Mouse (Mus musculus) G1E (cell line): ENCODE data around the gene Odf3b. TPM values are rescaled to one million over a fixed set of nuclear protein-coding genes. Genes with fewer than 3 reads are reported as not detected.

ENCODE experiments used
- ATAC-seq: 2 replicates; pipeline ENCODE4 v1.8.0; 2016; ENCODE audit warnings: mild to moderate bottlenecking; ENCODE audit not compliant: insufficient number of reproducible peaks, poor library complexity, low FRiP score, severe bottlenecking; ENCODE audit errors: extremely low read depth
- DNase-seq: peaks from one replicate; pipeline ENCODE4 v3.0.0; 2012; ENCODE audit warnings: low spot score
- H3K27me3 ChIP-seq: 2 replicates; pipeline ENCODE4 v1.6.1; 2012; ENCODE audit warnings: mild to moderate bottlenecking, low read length, inconsistent platforms; ENCODE audit not compliant: insufficient read depth
- H3K36me3 ChIP-seq: replicated peaks from 2 replicates; pipeline ENCODE3; 2012; ENCODE audit warnings: mild to moderate bottlenecking, inconsistent platforms
- H3K4me1 ChIP-seq: 2 replicates; pipeline ENCODE4 v1.6.1; 2012; ENCODE audit warnings: low read depth, low read length, inconsistent platforms, mixed read lengths; ENCODE audit not compliant: insufficient read depth
- H3K4me3 ChIP-seq: 2 replicates; pipeline ENCODE4 v1.5.1; 2012; ENCODE audit warnings: low read depth, mild to moderate bottlenecking, inconsistent platforms, low read length, moderate library complexity, mixed read lengths
- H3K9me3 ChIP-seq: replicated peaks from 2 replicates; pipeline ENCODE4 v1.6.1; 2012; ENCODE audit warnings: inconsistent platforms
- CTCF ChIP-seq: IDR thresholded peaks from 2 replicates; pipeline ENCODE4 v1.5.1; 2012; ENCODE audit warnings: low read depth, low read length, inconsistent platforms, mixed read lengths
- GATA1 ChIP-seq: IDR thresholded peaks from 2 replicates; pipeline ENCODE4 v1.6.1; 2012; ENCODE audit warnings: borderline replicate concordance, low read length, inconsistent platforms, mixed read lengths
- GATA2 ChIP-seq: IDR thresholded peaks from 2 replicates; pipeline ENCODE4 v1.6.1; 2012; ENCODE audit warnings: low read depth, low read length, inconsistent platforms, borderline replicate concordance
- POLR2AphosphoS5 ChIP-seq: IDR thresholded peaks from 2 replicates; pipeline ENCODE4 v1.6.1; 2012; ENCODE audit warnings: low read depth, low read length, inconsistent platforms; ENCODE audit not compliant: insufficient replicate concordance
- TAL1 ChIP-seq: conservative IDR thresholded peaks from 2 replicates; pipeline ENCODE4 v1.6.1; 2012; ENCODE audit warnings: low read depth, low read length, inconsistent platforms, mixed read lengths
- polyA plus RNA-seq: library from polyadenylated mRNA; stranded (reverse); fragments of >175 nt; gene quantifications from 2 replicates; pipeline ENCODE4 v1.2.3, GENCODE M21; 2012
- total RNA-seq, 2 experiments: library from RNA; stranded (forward) in 1 of 2; stranded (reverse) in 1 of 2; fragments of 200-1000 nt in 1 of 2; fragments of >200 nt in 1 of 2; fragmentation: Nextera tagmentation in 1 of 2; gene quantifications; 2 replicates each; pipeline ENCODE4 v1.2.3; 2014 to 2017

The Odf3b gene
- total and polyA plus RNA-seq, 3 experiments, result not detected

GRCm38 (mm10) chr15:89373027-89373761 lies 5.9 kb downstream of the Odf3b start:
- ATAC-seq (peak; percentile 75), DNase-seq (peak; percentile 89)
- Histone ChIP-seq H3K27me3 (no peaks in the 10 kb centered on the region; the same call in 1 of the 2 replicates), H3K4me1 (peaks cover 57% of the 10 kb centered on the region), H3K36me3 (peaks cover 60% of the 10 kb centered on the region), H3K4me3 (peak overlapping the region; percentile 86), H3K9me3 (peaks cover 10% of the 10 kb centered on the region)
- no peak for TF ChIP-seq GATA1
- peak; percentile 30; the same call in 1 of the 2 replicates for TF ChIP-seq CTCF
- TF ChIP-seq TAL1, result no peak

GRCm38 (mm10) chr15:89372536-89372935 lies 6.5 kb downstream of the Odf3b start:
- TF ChIP-seq GATA1, result no peak
- no peak for TF ChIP-seq TAL1
- TF ChIP-seq CTCF, result no peak
- no peak for TF ChIP-seq GATA2
- no peak for TF ChIP-seq POLR2AphosphoS5
- ATAC-seq (no peak), DNase-seq (no peak)
- Histone ChIP-seq H3K4me3 (peak overlapping the region; percentile 86), H3K27me3 (no peaks in the 10 kb centered on the region), H3K4me1 (peaks cover 57% of the 10 kb centered on the region), H3K36me3 (peaks cover 67% of the 10 kb centered on the region), H3K9me3 (peaks cover 3% of the 10 kb centered on the region; the same call in 1 of the 2 replicates)

GRCm38 (mm10) chr15:89372068-89372467 lies 7.0 kb downstream of the Odf3b start:
- Histone ChIP-seq H3K4me1 (peaks cover 57% of the 10 kb centered on the region), H3K27me3 (no peaks in the 10 kb centered on the region), H3K36me3 (peaks cover 72% of the 10 kb centered on the region), H3K4me3 (peak overlapping the region; percentile 86; the same call in 1 of the 2 replicates), H3K9me3 (no peaks in the 10 kb centered on the region)
- ATAC-seq (no peak), DNase-seq (no peak)
- TF ChIP-seq GATA2 (no peak), GATA1 (no peak), TAL1 (no peak), POLR2AphosphoS5 (no peak), CTCF (no peak)

- Histone ChIP-seq H3K4me1 (peaks cover 10% of the 10 kb centered on the region), H3K9me3 (no peaks in the 10 kb centered on the region), H3K27me3 (no peaks in the 10 kb centered on the region), H3K4me3 (no peak overlapping the region), H3K36me3 (peaks cover 100% of the 10 kb centered on the region)
- no peak for ATAC-seq
- TF ChIP-seq GATA2 (no peak), GATA1 (no peak), CTCF (no peak)
- no peak for DNase-seq
These were observed 13.9 kb downstream of the Odf3b start for GRCm38 (mm10) chr15:89365141-89365551.

GRCm38 (mm10) chr15:89363051-89363450 lies 16.0 kb downstream of the Odf3b start:
- H3K4me1 ChIP-seq, result peaks cover 16% of the 10 kb centered on the region
- TF ChIP-seq CTCF (no peak), GATA2 (no peak), POLR2AphosphoS5 (no peak), TAL1 (no peak), GATA1 (no peak)
- ATAC-seq, result no peak

GRCm38 (mm10) chr15:89358784-89359183 lies 20.3 kb downstream of the Odf3b start:
- Histone ChIP-seq H3K4me3 (no peak overlapping the region), H3K4me1 (peaks cover 39% of the 10 kb centered on the region), H3K36me3 (peaks cover 74% of the 10 kb centered on the region), H3K27me3 (no peaks in the 10 kb centered on the region), H3K9me3 (no peaks in the 10 kb centered on the region)
- no peak for TF ChIP-seq CTCF
- no peak for TF ChIP-seq GATA2
- no peak for TF ChIP-seq GATA1
- no peak for TF ChIP-seq TAL1
- no peak for TF ChIP-seq POLR2AphosphoS5
- DNase-seq, result no peak
- no peak for ATAC-seq

More at GRCm38 (mm10) chr15:89363051-89363450, 16.0 kb downstream of the Odf3b start:
- Histone ChIP-seq H3K36me3 (peaks cover 99% of the 10 kb centered on the region), H3K27me3 (no peaks in the 10 kb centered on the region), H3K4me3 (no peak overlapping the region), H3K9me3 (no peaks in the 10 kb centered on the region)
- DNase-seq, result no peak

GRCm38 (mm10) chr15:89356372-89356771 lies 22.7 kb downstream of the Odf3b start:
- ATAC-seq (peak; percentile 74), DNase-seq (peak; percentile 78)
- TF ChIP-seq POLR2AphosphoS5 (no peak), GATA2 (no peak), CTCF (no peak), TAL1 (no peak), GATA1 (no peak)
- peak overlapping the region; percentile 78 for H3K4me3 ChIP-seq
- no peaks in the 10 kb centered on the region for H3K9me3 ChIP-seq
- peaks cover 74% of the 10 kb centered on the region for H3K36me3 ChIP-seq
- no peaks in the 10 kb centered on the region for H3K27me3 ChIP-seq
- peaks cover 44% of the 10 kb centered on the region for H3K4me1 ChIP-seq
